Mouse (Mus musculus) lung, embryonic 14.5 days (tissue): ENCODE results near the gene C5ar1. TPM values are rescaled to one million over a fixed set of nuclear protein-coding genes. Genes with fewer than 3 reads are reported as not detected.

Experiments used
- ATAC-seq: fragments of 200-750 bp; cut with Nextera tagmentation; 2 replicates; pipeline ENCODE4 v1.8.0; 2017; ENCODE audit warnings: mild to moderate bottlenecking, moderate TSS enrichment, moderate library complexity; ENCODE audit not compliant: insufficient read depth
- DNase-seq: peaks from one replicate; pipeline ENCODE4 v3.0.0-alpha.2; 2015
- H3K27ac ChIP-seq: fragments of 300-500 bp; sonication (generic); 2 replicates; pipeline ENCODE4 v1.5.1; 2014; ENCODE audit warnings: low read depth, mild to moderate bottlenecking, moderate library complexity
- H3K27me3 ChIP-seq: fragments of 300-500 bp; sonication (generic); 2 replicates; pipeline ENCODE4 v1.6.1; 2014; ENCODE audit warnings: low read length, control low read depth; ENCODE audit not compliant: insufficient read depth
- H3K36me3 ChIP-seq: fragments of 300-500 bp; sonication (generic); 2 replicates; pipeline ENCODE4 v1.6.1; 2014; ENCODE audit warnings: control low read depth; ENCODE audit not compliant: insufficient read depth
- H3K4me1 ChIP-seq: fragments of 300-500 bp; sonication (generic); 2 replicates; pipeline ENCODE4 v1.6.1; 2014; ENCODE audit warnings: antibody characterized with exemption, control low read depth; ENCODE audit not compliant: insufficient read depth
- H3K4me2 ChIP-seq: fragments of 300-500 bp; sonication (generic); 2 replicates; pipeline ENCODE4 v1.6.1; 2014; ENCODE audit warnings: mild to moderate bottlenecking
- H3K4me3 ChIP-seq: fragments of 300-500 bp; sonication (generic); 2 replicates; pipeline ENCODE4 v1.5.1; 2014; ENCODE audit warnings: low read depth, low read length
- H3K9ac ChIP-seq: fragments of 300-500 bp; sonication (generic); 2 replicates; pipeline ENCODE4 v1.6.1; 2014
- H3K9me3 ChIP-seq: fragments of 300-500 bp; sonication (generic); 2 replicates; pipeline ENCODE4 v1.6.1; 2016; ENCODE audit warnings: low read depth, low read length, control low read depth
- CTCF ChIP-seq: IDR thresholded peaks from 2 replicates; pipeline ENCODE4 v1.5.1; 2016; ENCODE audit warnings: antibody characterized with exemption, low read depth
- WGBS: fragments of 180-500 bp; shearing (Covaris S2); extraction: QIAGEN DNeasy Blood & Tissue Kit; methylation state at CpG from one replicate; pipeline ENCODE4 v1.1.7; 2014; 5-methylcytosine and 5-hydroxymethylcytosine counted together
- polyA plus RNA-seq: library from polyadenylated mRNA; unstranded; fragments of >200 nt; fragmentation: Nextera tagmentation; extraction: Ambion mirVana; gene quantifications from 2 replicates; pipeline ENCODE4 v1.2.1, GENCODE M21; 2014

C5ar1 gene
- polyA plus RNA-seq, 1 experiment from 2014 or later, result 2.0 TPM

DNA sequence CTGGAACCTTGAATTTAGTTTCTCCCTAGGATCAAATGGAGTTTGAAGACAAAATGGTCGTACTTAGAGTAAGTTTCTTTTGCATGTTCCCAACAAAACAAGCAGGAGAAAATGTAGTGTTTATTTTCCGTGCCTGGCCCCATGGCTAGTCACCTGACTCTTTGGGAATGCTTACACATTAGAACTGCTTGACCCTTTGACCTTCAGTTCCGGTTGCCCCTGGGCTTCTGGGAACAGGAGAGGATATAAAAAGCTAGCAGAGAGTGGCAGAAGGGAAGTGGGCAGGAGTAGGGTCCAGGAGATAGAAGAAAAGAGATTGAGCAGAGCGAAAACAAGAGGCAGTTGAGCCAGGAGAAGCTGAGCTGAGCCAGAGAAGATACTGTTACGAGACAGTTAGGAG is 29.5 kb downstream of the C5ar1 start:
- Histone ChIP-seq H3K36me3 (no peaks in the 10 kb centered on the region), H3K4me1 (no peaks in the 10 kb centered on the region), H3K9me3 (no peaks in the 10 kb centered on the region), H3K27me3 (no peaks in the 10 kb centered on the region), H3K4me3 (no peak overlapping the region), H3K4me2 (no peak overlapping the region), H3K27ac (no peak overlapping the region), H3K9ac (no peak overlapping the region)
- WGBS, result 26% methylated on average over 5 of the region's 5 CpGs
- ATAC-seq, result no peak
- TF ChIP-seq CTCF, result no peak
- peak; percentile 45 for DNase-seq

DNA sequence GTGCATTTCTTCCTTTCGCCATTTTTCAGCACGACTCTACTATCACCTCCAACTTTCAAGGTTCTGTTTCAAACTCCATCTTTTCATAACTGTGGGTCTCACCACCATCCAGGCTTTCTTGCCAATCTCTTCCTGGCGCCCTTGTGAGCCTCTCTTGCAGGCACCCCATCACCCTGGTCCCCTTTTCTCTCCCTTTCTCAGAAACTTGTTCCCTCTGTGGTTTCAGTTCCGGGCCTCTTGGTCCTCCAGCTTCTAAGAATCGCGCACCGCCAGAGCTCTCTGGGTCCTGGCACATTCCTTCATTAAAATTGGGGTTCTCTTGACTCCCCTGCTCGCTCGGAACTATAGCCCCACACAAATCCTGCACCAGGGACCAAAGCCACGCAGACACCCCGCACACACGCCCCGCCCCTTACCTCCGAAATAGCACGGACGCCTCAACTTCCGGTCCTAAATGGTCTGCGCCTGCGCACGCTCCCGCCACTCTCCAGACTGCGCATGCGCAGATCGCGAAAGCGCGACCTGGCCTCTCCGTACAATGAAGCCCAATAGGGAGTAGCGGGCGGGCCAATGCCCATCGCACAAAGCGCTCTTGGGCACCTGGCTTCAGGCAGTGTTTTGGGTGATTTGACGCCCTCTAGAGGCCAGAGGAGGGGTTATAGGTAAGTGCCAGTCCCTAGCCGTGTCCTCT is 37.6 kb downstream of the C5ar1 start, which contains the start of gene Dhx34:
Gene Dhx34 (minus strand): TSS at position 456 of the 691 bp plus-strand sequence.
- H3K4me3 ChIP-seq, result peak within 1 kb of the TSS; percentile 71
- no peaks in the 10 kb centered on the region for H3K9me3 ChIP-seq
- peaks cover 15% of the 10 kb centered on the region for H3K36me3 ChIP-seq
- no peaks in the 10 kb centered on the region for H3K4me1 ChIP-seq
- WGBS, result 1% methylated on average over 34 of the region's 34 CpGs
- H3K27me3 ChIP-seq, result no peaks in the 10 kb centered on the region
- ATAC-seq (peak; percentile 98), DNase-seq (peak; percentile 99)
- peak within 1 kb of the TSS; percentile 84 for H3K27ac ChIP-seq
- peak; percentile 53 for TF ChIP-seq CTCF
- peak within 1 kb of the TSS; percentile 85 for H3K9ac ChIP-seq
- H3K4me2 ChIP-seq, result peak within 1 kb of the TSS; percentile 84

DNA sequence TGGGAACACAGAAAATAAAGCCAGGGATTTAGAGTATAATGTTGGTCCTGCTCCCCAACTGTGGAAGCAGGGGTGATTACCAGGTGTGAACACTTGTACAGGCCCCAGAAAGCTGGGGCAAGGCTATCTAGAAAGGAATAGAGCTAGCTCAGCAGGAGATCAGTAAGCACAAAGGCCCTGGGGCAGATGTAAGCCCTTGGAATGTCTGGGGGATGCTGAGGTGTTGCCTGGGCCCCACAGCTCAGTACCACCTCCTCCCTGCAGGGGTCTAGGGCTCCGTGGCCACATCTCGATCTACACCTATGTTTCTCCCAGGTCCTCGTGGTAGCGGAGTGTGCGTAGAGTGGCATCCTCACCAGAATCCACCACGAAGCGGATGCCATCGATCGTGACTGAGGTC is 45.4 kb downstream of the C5ar1 start:
- 91% methylated on average over 9 of the region's 9 CpGs for whole genome bisulfite sequencing
- Histone ChIP-seq H3K9me3 (no peaks in the 10 kb centered on the region), H3K27ac (no peak overlapping the region), H3K9ac (no peak overlapping the region), H3K4me3 (no peak overlapping the region), H3K4me1 (peaks cover 5% of the 10 kb centered on the region; the same call in 1 of the 2 replicates), H3K36me3 (peaks cover 76% of the 10 kb centered on the region), H3K27me3 (no peaks in the 10 kb centered on the region), H3K4me2 (no peak overlapping the region)
- DNase-seq, result no peak
- TF ChIP-seq CTCF, result no peak
- no peak for ATAC-seq

DNA sequence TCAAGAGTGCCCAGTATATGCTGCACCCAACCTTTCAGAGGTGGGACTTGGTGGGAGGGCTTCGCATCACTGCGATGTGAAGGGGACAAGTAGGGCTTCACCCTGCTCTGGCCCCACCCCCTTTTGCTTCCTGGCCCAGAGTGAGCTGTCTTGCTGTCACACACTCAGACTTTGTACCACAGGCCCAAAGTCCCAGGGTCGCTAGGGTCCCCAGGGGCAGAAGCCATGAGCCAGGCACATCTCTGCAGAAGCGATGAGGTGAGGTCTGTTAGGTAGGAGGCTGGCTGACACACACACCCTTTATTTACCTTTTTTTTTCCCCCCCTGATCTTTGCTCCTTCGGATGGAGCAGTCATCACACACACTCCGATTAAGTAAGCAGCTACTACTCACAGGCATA is 46.1 kb downstream of the C5ar1 start:
- DNase-seq, result no peak
- Histone ChIP-seq H3K27me3 (no peaks in the 10 kb centered on the region), H3K4me2 (no peak overlapping the region), H3K27ac (no peak overlapping the region), H3K9me3 (no peaks in the 10 kb centered on the region), H3K4me1 (peaks cover 8% of the 10 kb centered on the region; the same call in 1 of the 2 replicates), H3K4me3 (no peak overlapping the region), H3K9ac (no peak overlapping the region), H3K36me3 (peaks cover 74% of the 10 kb centered on the region)
- TF ChIP-seq CTCF, result no peak
- WGBS, result 84% methylated on average over 6 of the region's 6 CpGs
- no peak for ATAC-seq

DNA sequence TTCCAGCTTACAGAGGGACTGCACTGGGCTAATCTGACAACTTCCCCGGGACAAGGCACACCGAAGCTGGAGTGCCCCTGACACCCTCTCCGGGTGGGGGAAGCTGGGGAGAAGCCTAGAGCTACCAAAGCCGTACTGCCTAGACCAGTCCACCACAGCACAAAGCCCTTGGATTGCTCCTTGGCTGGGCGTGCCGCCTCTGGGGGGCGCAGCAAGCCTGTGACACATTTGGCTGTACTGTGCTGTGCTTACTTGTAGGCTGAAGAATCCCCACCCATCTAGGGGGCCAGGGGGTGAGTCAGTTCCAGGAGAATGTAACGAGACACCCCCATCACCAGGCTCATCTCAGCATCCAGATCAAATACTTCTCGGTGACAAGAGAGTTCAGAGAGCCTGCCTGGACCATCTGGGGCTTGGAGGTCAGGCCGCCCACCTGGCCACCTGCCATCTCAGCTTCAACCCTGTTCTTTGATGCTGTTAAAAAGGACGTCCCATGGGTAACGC is 48.4 kb downstream of the C5ar1 start:
- no peak for DNase-seq
- peaks cover 57% of the 10 kb centered on the region for H3K36me3 ChIP-seq

DNA sequence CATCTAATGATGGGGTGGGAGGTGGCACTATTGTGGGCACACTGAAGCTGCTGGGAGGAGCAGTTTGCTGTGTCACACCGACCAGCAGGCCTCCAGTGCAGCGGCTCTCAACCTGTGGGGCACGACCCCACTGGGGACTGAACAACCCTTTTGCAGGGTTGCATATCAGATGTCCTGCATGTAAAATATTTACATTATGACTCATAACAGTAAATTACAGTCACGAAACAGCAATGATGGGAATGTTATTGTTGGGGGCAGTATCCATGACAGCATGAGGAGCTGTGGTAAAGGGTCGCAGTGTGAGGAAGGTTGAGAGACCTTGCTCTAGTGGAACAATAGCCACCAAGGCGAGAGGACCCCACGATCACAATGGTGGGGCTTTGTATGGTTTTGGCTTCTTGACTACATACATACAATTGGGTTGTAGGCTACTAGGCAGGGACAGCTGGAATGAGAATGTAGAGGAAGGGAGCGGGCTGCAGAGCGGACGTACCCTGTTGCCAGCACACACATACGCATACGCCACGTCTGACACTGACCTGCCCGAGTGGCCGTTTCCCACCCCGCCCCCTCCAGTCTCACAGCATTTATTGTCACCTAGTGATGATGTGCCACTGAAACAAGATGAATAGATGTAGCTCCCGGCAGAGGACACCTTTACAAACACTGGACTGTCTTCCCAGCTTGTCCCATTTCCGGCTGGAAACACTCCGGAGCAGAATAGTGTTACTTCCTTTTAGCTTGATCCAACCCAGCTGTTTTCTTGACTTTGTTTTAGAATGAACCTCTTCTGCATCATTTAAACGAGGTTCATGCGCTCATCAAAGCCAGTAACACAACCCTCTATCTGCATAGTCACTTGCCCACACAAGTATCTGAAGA is 50.3 kb downstream of the C5ar1 start:
- peaks cover 8% of the 10 kb centered on the region; the same call in 1 of the 2 replicates for H3K4me1 ChIP-seq
- no peak overlapping the region for H3K4me2 ChIP-seq
- no peak overlapping the region for H3K4me3 ChIP-seq
- no peaks in the 10 kb centered on the region for H3K27me3 ChIP-seq
- peak overlapping the region; percentile 63; the same call in 1 of the 2 replicates for H3K27ac ChIP-seq
- no peaks in the 10 kb centered on the region for H3K9me3 ChIP-seq
- 52% methylated on average over 21 of the region's 21 CpGs for WGBS
- no peak for TF ChIP-seq CTCF
- ATAC-seq, result peak; percentile 71
- peaks cover 50% of the 10 kb centered on the region; the same call in 1 of the 2 replicates for H3K36me3 ChIP-seq
- H3K9ac ChIP-seq, result no peak overlapping the region
- DNase-seq, result peak; percentile 84

More for the DNA sequence above, 48.4 kb downstream of the C5ar1 start:
- Histone ChIP-seq H3K4me3 (no peak overlapping the region), H3K4me2 (no peak overlapping the region), H3K27ac (no peak overlapping the region), H3K9me3 (no peaks in the 10 kb centered on the region), H3K27me3 (no peaks in the 10 kb centered on the region), H3K4me1 (peaks cover 8% of the 10 kb centered on the region; the same call in 1 of the 2 replicates), H3K9ac (no peak overlapping the region)
- ATAC-seq, result 0 out of 2 replicates have a peak, but pooled peaks have one; percentile 32
- TF ChIP-seq CTCF, result peak; percentile 33; the same call in 1 of the 2 replicates
- WGBS, result 66% methylated on average over 12 of the region's 12 CpGs

DNA sequence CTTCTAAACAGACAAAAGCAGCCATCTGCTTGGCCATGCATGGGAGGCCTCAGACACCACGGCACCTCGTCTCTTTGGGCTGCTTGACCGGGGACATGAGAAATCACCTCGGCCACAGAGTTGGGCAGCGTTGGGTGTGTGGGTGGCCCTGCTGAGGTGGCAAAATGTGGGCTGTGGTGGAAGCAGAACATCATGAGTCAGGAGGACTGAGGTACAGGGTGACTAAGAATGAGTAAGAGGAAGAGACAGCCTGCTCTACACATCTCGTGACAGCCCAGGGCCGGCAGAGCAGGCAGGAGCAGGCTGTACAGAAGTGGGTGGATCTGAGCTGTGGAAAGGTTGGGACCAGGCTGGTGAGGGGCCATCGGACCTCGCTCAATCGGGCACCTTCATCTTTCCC is 51.8 kb downstream of the C5ar1 start:
- Histone ChIP-seq H3K4me2 (no peak overlapping the region), H3K4me1 (peaks cover 8% of the 10 kb centered on the region; the same call in 1 of the 2 replicates), H3K9ac (no peak overlapping the region), H3K27me3 (no peaks in the 10 kb centered on the region), H3K27ac (no peak overlapping the region), H3K4me3 (no peak overlapping the region), H3K9me3 (no peaks in the 10 kb centered on the region), H3K36me3 (peaks cover 51% of the 10 kb centered on the region)
- WGBS, result 82% methylated on average over 10 of the region's 10 CpGs
- ATAC-seq (no peak), DNase-seq (no peak)
- no peak for TF ChIP-seq CTCF
